Mouse (Mus musculus): ENCODE measurements around the gene Adad2. TPM values are rescaled to one million over a fixed set of nuclear protein-coding genes. Genes with fewer than 3 reads are reported as not detected.
A peak's percentile ranks its signal among the peaks of the same experiment; 100 is the strongest.

Gene Adad2
- polyA plus RNA-seq, 1 experiment from 2014 or later, result not detected

GRCm38 (mm10) chr8:119572411-119572810, 40.1 kb upstream of the Adad2 start:
- H3K36me3 ChIP-seq (replicated peaks; ENCODE audit: insufficient read depth, low read length), result peaks cover 6% of the 10 kb centered on the region; the same call in 1 of the 2 replicates
- no peak overlapping the region for H3K27ac ChIP-seq (ENCODE audit: low read depth)
- no peak overlapping the region for H3K9ac ChIP-seq (replicated peaks)
- DNase-seq, result no peak
- no peak for ATAC-seq
- TF ChIP-seq CTCF (IDR thresholded peaks at IDR 0.05; ENCODE audit: low read depth) (no peak), EP300 (IDR thresholded peaks at IDR 0.05; ENCODE audit: low read depth) (no peak)
- no peaks in the 10 kb centered on the region for H3K9me3 ChIP-seq (ENCODE audit: low read length)
- WGBS (ENCODE audit: insufficient replicate concordance), result 75% methylated on average over 4 of the region's 4 CpGs
- H3K4me1 ChIP-seq (ENCODE audit: insufficient read depth), result peaks cover 15% of the 10 kb centered on the region
- H3K27me3 ChIP-seq (ENCODE audit: insufficient read depth, low read length), result no peaks in the 10 kb centered on the region
- no peak overlapping the region for H3K4me2 ChIP-seq (ENCODE audit: low read depth, low read length)
- no peak overlapping the region for H3K4me3 ChIP-seq (ENCODE audit: low read depth, low read length)

GRCm38 (mm10) chr8:119574437-119575365, 37.8 kb upstream of the Adad2 start, which contains the start of the genes Hsdl1 and Dnaaf1:
TSS of gene Hsdl1 (minus strand) at chr8:119575183.
TSS of gene Dnaaf1 (plus strand) at chr8:119575235.
- under 1% methylated on average over 62 of the region's 97 CpGs for WGBS (ENCODE audit: insufficient replicate concordance)

GRCm38 (mm10) chr8:119575366-119575726, 37.2 kb upstream of the Adad2 start:
- no peak for ATAC-seq
- H3K27ac ChIP-seq (ENCODE audit: low read depth), result no peak overlapping the region
- 1% methylated on average over 16 of the region's 16 CpGs for WGBS (ENCODE audit: insufficient replicate concordance)
- no peaks in the 10 kb centered on the region for H3K9me3 ChIP-seq (ENCODE audit: low read length)
- no peak for DNase-seq
- peak overlapping the region; percentile 98 for H3K4me2 ChIP-seq (ENCODE audit: low read depth, low read length)
- peak overlapping the region; percentile 84 for H3K4me3 ChIP-seq (ENCODE audit: low read depth, low read length)
- H3K27me3 ChIP-seq (ENCODE audit: insufficient read depth, low read length), result no peaks in the 10 kb centered on the region
- TF ChIP-seq CTCF (IDR thresholded peaks at IDR 0.05; ENCODE audit: low read depth) (no peak), EP300 (IDR thresholded peaks at IDR 0.05; ENCODE audit: low read depth) (no peak)
- H3K4me1 ChIP-seq (ENCODE audit: insufficient read depth), result peaks cover 15% of the 10 kb centered on the region
- no peaks in the 10 kb centered on the region for H3K36me3 ChIP-seq (replicated peaks; ENCODE audit: insufficient read depth, low read length)
- peak overlapping the region; percentile 82 for H3K9ac ChIP-seq (replicated peaks)

More at GRCm38 (mm10) chr8:119574437-119575365, 37.8 kb upstream of the Adad2 start, which contains the start of the genes Hsdl1 and Dnaaf1:
- Histone ChIP-seq H3K9ac (replicated peaks) (peak within 1 kb of the TSS; percentile 82), H3K4me3 (ENCODE audit: low read depth, low read length) (peak within 1 kb of the TSS; percentile 84), H3K4me1 (ENCODE audit: insufficient read depth) (peaks cover 15% of the 10 kb centered on the region), H3K27me3 (ENCODE audit: insufficient read depth, low read length) (no peaks in the 10 kb centered on the region), H3K27ac (ENCODE audit: low read depth) (peak within 1 kb of the TSS; percentile 80), H3K36me3 (replicated peaks; ENCODE audit: insufficient read depth, low read length) (no peaks in the 10 kb centered on the region), H3K9me3 (ENCODE audit: low read length) (no peaks in the 10 kb centered on the region), H3K4me2 (ENCODE audit: low read depth, low read length) (peak within 1 kb of the TSS; percentile 98)
- ATAC-seq, result peak; percentile 94
- DNase-seq, result peak; percentile 98
- TF ChIP-seq CTCF (IDR thresholded peaks at IDR 0.05; ENCODE audit: low read depth) (peak; percentile 37; the same call in 1 of the 2 replicates), EP300 (IDR thresholded peaks at IDR 0.05; ENCODE audit: low read depth) (no peak)

GRCm38 (mm10) chr8:119579096-119579495, 33.5 kb upstream of the Adad2 start:
- Histone ChIP-seq H3K27ac (ENCODE audit: low read depth) (no peak overlapping the region), H3K4me1 (ENCODE audit: insufficient read depth) (peaks cover 19% of the 10 kb centered on the region), H3K27me3 (ENCODE audit: insufficient read depth, low read length) (no peaks in the 10 kb centered on the region), H3K36me3 (replicated peaks; ENCODE audit: insufficient read depth, low read length) (no peaks in the 10 kb centered on the region), H3K9me3 (ENCODE audit: low read length) (no peaks in the 10 kb centered on the region), H3K4me2 (ENCODE audit: low read depth, low read length) (no peak overlapping the region), H3K4me3 (ENCODE audit: low read depth, low read length) (no peak overlapping the region), H3K9ac (replicated peaks) (no peak overlapping the region)
- WGBS (ENCODE audit: insufficient replicate concordance), result 49% methylated on average over 13 of the region's 13 CpGs
- no peak for DNase-seq
- ATAC-seq, result no peak
- TF ChIP-seq CTCF (IDR thresholded peaks at IDR 0.05; ENCODE audit: low read depth) (no peak), EP300 (IDR thresholded peaks at IDR 0.05; ENCODE audit: low read depth) (no peak)

- no peak for ATAC-seq
- H3K27ac ChIP-seq (ENCODE audit: low read depth), result no peak overlapping the region
These were observed 31.9 kb upstream of the Adad2 start for GRCm38 (mm10) chr8:119580441-119581161.

GRCm38 (mm10) chr8:119585901-119586300, 26.6 kb upstream of the Adad2 start:
- Histone ChIP-seq H3K27ac (ENCODE audit: low read depth) (peak overlapping the region; percentile 62), H3K4me1 (ENCODE audit: insufficient read depth) (peaks cover 9% of the 10 kb centered on the region), H3K9ac (replicated peaks) (no peak overlapping the region), H3K4me3 (ENCODE audit: low read depth, low read length) (peak overlapping the region; percentile 46), H3K27me3 (ENCODE audit: insufficient read depth, low read length) (no peaks in the 10 kb centered on the region), H3K36me3 (replicated peaks; ENCODE audit: insufficient read depth, low read length) (no peaks in the 10 kb centered on the region), H3K9me3 (ENCODE audit: low read length) (no peaks in the 10 kb centered on the region), H3K4me2 (ENCODE audit: low read depth, low read length) (peak overlapping the region; percentile 72)
- peak; percentile 57 for DNase-seq
- WGBS (ENCODE audit: insufficient replicate concordance), result 8% methylated on average over 20 of the region's 24 CpGs
- ATAC-seq, result peak; percentile 67; the same call in 1 of the 2 replicates
- TF ChIP-seq CTCF (IDR thresholded peaks at IDR 0.05; ENCODE audit: low read depth) (no peak), EP300 (IDR thresholded peaks at IDR 0.05; ENCODE audit: low read depth) (no peak)

More at GRCm38 (mm10) chr8:119580441-119581161, 31.9 kb upstream of the Adad2 start:
- H3K4me2 ChIP-seq (ENCODE audit: low read depth, low read length), result no peak overlapping the region; the same call in 1 of the 2 replicates
- TF ChIP-seq CTCF (IDR thresholded peaks at IDR 0.05; ENCODE audit: low read depth), result no peak
- TF ChIP-seq EP300 (IDR thresholded peaks at IDR 0.05; ENCODE audit: low read depth), result no peak; the same call in 1 of the 2 replicates
- no peak for DNase-seq
- peaks cover 10% of the 10 kb centered on the region for H3K4me1 ChIP-seq (ENCODE audit: insufficient read depth)
- no peak overlapping the region for H3K9ac ChIP-seq (replicated peaks)
- H3K27me3 ChIP-seq (ENCODE audit: insufficient read depth, low read length), result no peaks in the 10 kb centered on the region
- no peaks in the 10 kb centered on the region for H3K9me3 ChIP-seq (ENCODE audit: low read length)
- H3K36me3 ChIP-seq (replicated peaks; ENCODE audit: insufficient read depth, low read length), result no peaks in the 10 kb centered on the region
- WGBS (ENCODE audit: insufficient replicate concordance), result 51% methylated on average over 5 of the region's 5 CpGs
- H3K4me3 ChIP-seq (ENCODE audit: low read depth, low read length), result no peak overlapping the region
